Mouse (Mus musculus): ENCODE measurements around the gene Dixdc1. TPM values are rescaled to one million over a fixed set of nuclear protein-coding genes. Genes with fewer than 3 reads are reported as not detected.

Gene Dixdc1
- polyA plus RNA-seq, 1 experiment, result 9.9 TPM

- 2% methylated on average over 17 of the region's 17 CpGs for WGBS
- TF ChIP-seq POLR2A (IDR thresholded peaks at IDR 0.05; ENCODE audit: borderline replicate concordance, extremely low read depth, low read depth, low read length) (peak; percentile 81; the same call in 1 of the 2 replicates), CTCF (IDR thresholded peaks at IDR 0.05; ENCODE audit: insufficient read depth, low read length) (no peak)
- peak overlapping the region; percentile 99 for H3K4me3 ChIP-seq (replicated peaks; ENCODE audit: extremely low read depth, low read depth, low read length)
- no peak for DNase-seq
- peaks cover 3% of the 10 kb centered on the region; the same call in 1 of the 2 replicates for H3K4me1 ChIP-seq (ENCODE audit: control insufficient read depth, insufficient read depth, low read length)
These were observed 28.3 kb upstream of the Dixdc1 start for GRCm38 (mm10) chr9:50767531-50768106.

DNA sequence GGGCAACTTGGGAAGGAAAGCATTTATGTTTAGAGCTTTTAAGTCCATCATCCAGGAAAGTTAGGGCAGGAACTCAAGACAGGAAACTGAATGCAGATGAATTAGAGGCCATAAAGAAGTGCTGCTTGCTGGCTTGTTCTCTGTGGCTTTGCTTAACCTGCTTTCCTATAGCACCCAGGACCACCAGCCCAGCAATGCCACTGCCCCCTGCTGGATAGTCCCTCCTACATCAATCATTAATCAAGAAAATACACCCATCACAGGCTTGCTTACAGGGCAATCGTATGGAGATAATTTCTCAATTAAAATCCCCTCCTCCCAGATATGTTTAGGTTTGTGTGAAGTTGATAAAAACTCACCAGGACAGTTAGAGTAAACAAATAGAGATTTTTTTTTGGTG, 24.0 kb upstream of the Dixdc1 start:
- peak; percentile 53 for TF ChIP-seq CTCF (IDR thresholded peaks at IDR 0.05; ENCODE audit: insufficient read depth, low read length)
- TF ChIP-seq POLR2A (IDR thresholded peaks at IDR 0.05; ENCODE audit: borderline replicate concordance, extremely low read depth, low read depth, low read length), result no peak
- peaks cover 3% of the 10 kb centered on the region; the same call in 1 of the 2 replicates for H3K4me1 ChIP-seq (ENCODE audit: control insufficient read depth, insufficient read depth, low read length)
- H3K4me3 ChIP-seq (replicated peaks; ENCODE audit: extremely low read depth, low read depth, low read length), result no peak overlapping the region
- no peak for DNase-seq
- WGBS, result 63% methylated on average over 1 of the region's 1 CpGs

GRCm38 (mm10) chr9:50761520-50762243, 22.4 kb upstream of the Dixdc1 start:
- 41% methylated on average over 6 of the region's 6 CpGs for WGBS
- H3K4me1 ChIP-seq (ENCODE audit: control insufficient read depth, insufficient read depth, low read length), result no peaks in the 10 kb centered on the region; the same call in 1 of the 2 replicates
- DNase-seq, result no peak
- no peak overlapping the region for H3K4me3 ChIP-seq (replicated peaks; ENCODE audit: extremely low read depth, low read depth, low read length)
- TF ChIP-seq POLR2A (IDR thresholded peaks at IDR 0.05; ENCODE audit: borderline replicate concordance, extremely low read depth, low read depth, low read length), result no peak
- TF ChIP-seq CTCF (IDR thresholded peaks at IDR 0.05; ENCODE audit: insufficient read depth, low read length), result no peak

GRCm38 (mm10) chr9:50756711-50757110, 17.4 kb upstream of the Dixdc1 start:
- 64% methylated on average over 5 of the region's 5 CpGs for WGBS

GRCm38 (mm10) chr9:50753947-50754346, 14.6 kb upstream of the Dixdc1 start:
- H3K4me3 ChIP-seq (replicated peaks; ENCODE audit: extremely low read depth, low read depth, low read length), result peak overlapping the region; percentile 84
- TF ChIP-seq POLR2A (IDR thresholded peaks at IDR 0.05; ENCODE audit: borderline replicate concordance, extremely low read depth, low read depth, low read length) (no peak), CTCF (IDR thresholded peaks at IDR 0.05; ENCODE audit: insufficient read depth, low read length) (no peak)
- 27% methylated on average over 7 of the region's 7 CpGs for WGBS
- H3K4me1 ChIP-seq (ENCODE audit: control insufficient read depth, insufficient read depth, low read length), result peaks cover 3% of the 10 kb centered on the region; the same call in 1 of the 2 replicates
- DNase-seq, result peak; percentile 26

More at GRCm38 (mm10) chr9:50756711-50757110, 17.4 kb upstream of the Dixdc1 start:
- Histone ChIP-seq H3K4me1 (ENCODE audit: control insufficient read depth, insufficient read depth, low read length) (no peaks in the 10 kb centered on the region; the same call in 1 of the 2 replicates), H3K4me3 (replicated peaks; ENCODE audit: extremely low read depth, low read depth, low read length) (no peak overlapping the region)
- no peak for TF ChIP-seq POLR2A (IDR thresholded peaks at IDR 0.05; ENCODE audit: borderline replicate concordance, extremely low read depth, low read depth, low read length)
- no peak for TF ChIP-seq CTCF (IDR thresholded peaks at IDR 0.05; ENCODE audit: insufficient read depth, low read length)
- no peak for DNase-seq

DNA sequence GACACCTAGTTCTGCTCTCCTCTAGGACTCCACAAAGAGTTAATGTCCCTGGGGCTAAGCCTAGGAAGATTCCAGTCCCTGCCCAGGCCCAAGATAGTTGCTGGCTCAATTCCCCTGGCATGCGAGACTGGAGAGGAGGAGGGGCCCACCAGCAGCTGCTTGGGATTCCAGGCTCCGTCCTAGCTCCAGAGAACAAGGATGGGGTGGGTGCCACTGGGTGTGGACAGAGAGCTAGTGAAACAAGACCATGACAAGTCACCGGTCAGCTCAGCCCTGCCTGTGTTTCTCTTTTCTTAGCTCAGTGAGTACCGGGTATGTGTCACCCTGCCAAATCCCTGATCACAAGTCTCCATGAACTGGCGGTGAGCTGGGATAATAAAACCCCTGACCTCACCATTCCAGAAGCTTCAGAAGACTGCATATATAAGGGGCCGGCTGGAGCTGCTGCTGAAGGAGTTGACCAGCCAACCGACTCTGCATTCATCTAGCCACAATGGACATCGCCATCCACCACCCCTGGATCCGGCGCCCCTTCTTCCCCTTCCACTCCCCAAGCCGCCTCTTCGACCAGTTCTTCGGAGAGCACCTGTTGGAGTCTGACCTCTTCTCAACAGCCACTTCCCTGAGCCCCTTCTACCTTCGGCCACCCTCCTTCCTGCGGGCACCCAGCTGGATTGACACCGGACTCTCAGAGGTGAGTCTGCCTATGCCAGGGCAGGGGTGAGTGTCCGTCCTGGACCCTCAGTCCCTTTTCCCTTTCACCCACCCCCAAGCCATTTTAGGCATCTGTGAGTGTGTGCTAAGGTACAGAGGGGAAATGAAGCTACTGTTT, 13.7 kb upstream of the Dixdc1 start:
- Histone ChIP-seq H3K4me1 (ENCODE audit: control insufficient read depth, insufficient read depth, low read length) (peaks cover 3% of the 10 kb centered on the region; the same call in 1 of the 2 replicates), H3K4me3 (replicated peaks; ENCODE audit: extremely low read depth, low read depth, low read length) (peak overlapping the region; percentile 84)
- no peak for TF ChIP-seq CTCF (IDR thresholded peaks at IDR 0.05; ENCODE audit: insufficient read depth, low read length)
- peak; percentile 88; the same call in 1 of the 2 replicates for TF ChIP-seq POLR2A (IDR thresholded peaks at IDR 0.05; ENCODE audit: borderline replicate concordance, extremely low read depth, low read depth, low read length)
- 45% methylated on average over 17 of the region's 17 CpGs for WGBS
- peak; percentile 81 for DNase-seq

DNA sequence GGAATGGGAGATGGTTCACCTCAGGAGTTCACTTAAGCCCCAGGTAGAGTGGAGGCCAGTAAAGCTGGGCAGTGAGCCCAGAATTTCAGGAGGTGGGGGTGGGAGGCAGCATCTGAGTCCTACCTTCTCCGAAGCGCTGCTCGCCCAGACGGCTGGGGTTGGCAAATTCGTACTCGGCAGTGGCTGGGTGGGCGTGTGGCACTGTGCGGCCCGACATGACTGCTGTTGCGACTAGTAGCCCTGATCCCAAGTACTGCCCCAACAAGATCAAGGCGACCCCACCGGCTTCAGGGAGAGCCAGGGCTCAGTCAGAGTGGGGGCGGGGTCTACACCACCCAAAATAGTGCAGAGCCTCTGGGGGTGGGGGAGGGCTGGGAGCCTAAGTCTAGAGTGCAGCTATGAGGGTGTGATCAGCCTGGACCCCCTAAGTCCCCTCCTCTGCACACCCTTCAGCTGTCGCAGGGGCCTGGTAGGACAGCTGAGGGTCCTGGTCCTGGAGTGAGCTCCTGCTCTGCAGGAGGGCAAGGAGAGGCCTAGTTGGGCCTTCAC, 12.8 kb upstream of the Dixdc1 start, which contains the start of gene Hspb2:
Hspb2 (minus strand) TSS at position 301 of the 549 bp plus-strand sequence.
- H3K4me1 ChIP-seq (ENCODE audit: control insufficient read depth, insufficient read depth, low read length), result peaks cover 3% of the 10 kb centered on the region; the same call in 1 of the 2 replicates
- H3K4me3 ChIP-seq (replicated peaks; ENCODE audit: extremely low read depth, low read depth, low read length), result peak within 1 kb of the TSS; percentile 84

GRCm38 (mm10) chr9:50751323-50751722, 12.0 kb upstream of the Dixdc1 start, which contains the start of gene Cryab:
Cryab (plus strand) TSS chr9:50751325.
- TF ChIP-seq CTCF (IDR thresholded peaks at IDR 0.05; ENCODE audit: insufficient read depth, low read length) (no peak), POLR2A (IDR thresholded peaks at IDR 0.05; ENCODE audit: borderline replicate concordance, extremely low read depth, low read depth, low read length) (no peak)
- peak; percentile 36 for DNase-seq
- WGBS, result 43% methylated on average over 22 of the region's 22 CpGs
- Histone ChIP-seq H3K4me1 (ENCODE audit: control insufficient read depth, insufficient read depth, low read length) (peaks cover 3% of the 10 kb centered on the region; the same call in 1 of the 2 replicates), H3K4me3 (replicated peaks; ENCODE audit: extremely low read depth, low read depth, low read length) (peak within 1 kb of the TSS; percentile 54)

More for the DNA sequence above, 12.8 kb upstream of the Dixdc1 start, which contains the start of gene Hspb2:
- TF ChIP-seq POLR2A (IDR thresholded peaks at IDR 0.05; ENCODE audit: borderline replicate concordance, extremely low read depth, low read depth, low read length) (peak; percentile 27; the same call in 1 of the 2 replicates), CTCF (IDR thresholded peaks at IDR 0.05; ENCODE audit: insufficient read depth, low read length) (no peak)
- DNase-seq, result peak; percentile 47
- 41% methylated on average over 14 of the region's 14 CpGs for WGBS

All from lung, adult 2 months (tissue).